ENCODE assay signal across 8 mouse cellular contexts in genomic region chr9:54501453-54502110, GRCm38 (mm10). TPM values are rescaled to one million over a fixed set of nuclear protein-coding genes. Genes with fewer than 3 reads are reported as not detected.
DNase-seq lines count a peak whose midpoint lies in the region; ATAC-seq and TF ChIP-seq lines count a peak whose summit lies in the region.

Gene Dmxl2 (minus strand): TSS chr9:54501626.

- peaks cover 1% of the 10 kb centered on the region for H3K4me1 ChIP-seq in ES-Bruce4 (ENCODE audit: control insufficient read depth, insufficient read depth, low read length)
- H3K4me1 ChIP-seq in forebrain, embryonic 14.5 days (ENCODE audit: control insufficient read depth, insufficient read depth, low read length) = peaks cover 10% of the 10 kb centered on the region
- peaks cover 18% of the 10 kb centered on the region for H3K4me1 ChIP-seq in neural tube, embryonic 14.5 days (ENCODE audit: control insufficient read depth, insufficient read depth, low read length)

- intact Hi-C loops in heart, postnatal 14 days (cut with DNase I) = no loop called here

- DNase-seq in c-Kit-positive CD71-positive TER-119-negative erythroid progenitor cells, embryonic 14.5 days (ENCODE audit: low read depth) = peak; percentile 56
- peak; percentile 96 for DNase-seq in forebrain, embryonic 14.5 days (ENCODE audit: low spot score)
- peak; percentile 94 to 95 for DNase-seq in heart, postnatal 14 days
- DNase-seq in layer of hippocampus, adult 18-20 months (ENCODE audit: low spot score in 2 of 2) = peak; percentile 70 to 88
- DNase-seq in lung, adult 18-20 months = peak; percentile 90 to 94
- DNase-seq in testis, postnatal 14 days (ENCODE audit: low spot score) = peak; percentile 93

- no peak for TF ChIP-seq CTCF in ES-Bruce4 (IDR thresholded peaks at IDR 0.05; ENCODE audit: low read depth, low read length)

- H3K9me3 ChIP-seq in ES-Bruce4 (replicated peaks; ENCODE audit: control insufficient read depth, insufficient read depth, low read length, poor library complexity, severe bottlenecking) = no peaks in the 10 kb centered on the region
- no peaks in the 10 kb centered on the region for H3K9me3 ChIP-seq in forebrain, embryonic 14.5 days (replicated peaks; ENCODE audit: control insufficient read depth, low read length)
- H3K9me3 ChIP-seq in neural tube, embryonic 14.5 days (ENCODE audit: control insufficient read depth, low read length) = no peaks in the 10 kb centered on the region

- H3K4me2 ChIP-seq in forebrain, embryonic 14.5 days (ENCODE audit: low read length) = peak within 1 kb of the TSS; percentile 68
- peak within 1 kb of the TSS; percentile 62 for H3K4me2 ChIP-seq in neural tube, embryonic 14.5 days (ENCODE audit: low read depth, low read length)

- H3K27me3 ChIP-seq in ES-Bruce4 (ENCODE audit: control insufficient read depth, insufficient read depth, low read length, poor library complexity, severe bottlenecking) = no peaks in the 10 kb centered on the region
- no peaks in the 10 kb centered on the region for H3K27me3 ChIP-seq in forebrain, embryonic 14.5 days (replicated peaks; ENCODE audit: control insufficient read depth, insufficient read depth, low read length)
- no peaks in the 10 kb centered on the region for H3K27me3 ChIP-seq in neural tube, embryonic 14.5 days (ENCODE audit: control insufficient read depth, insufficient read depth, low read length)

- no peak for TF ChIP-seq EP300 in ES-Bruce4 (IDR thresholded peaks at IDR 0.05; ENCODE audit: insufficient read depth, low read depth, low read length)

- WGBS in forebrain, embryonic 14.5 days = 0% methylated on average over 85 of the region's 99 CpGs
- WGBS in neural tube, embryonic 14.5 days = under 1% methylated on average over 74 of the region's 99 CpGs

- TF ChIP-seq POLR2A in ES-Bruce4 (IDR thresholded peaks at IDR 0.05; ENCODE audit: insufficient read depth, low read length) = no peak

- no peak within 1 kb of the TSS for H3K27ac ChIP-seq in ES-Bruce4 (ENCODE audit: insufficient read depth, low read length)
- peak within 1 kb of the TSS; percentile 85 for H3K27ac ChIP-seq in forebrain, embryonic 14.5 days (ENCODE audit: low read depth, low read length)
- peak within 1 kb of the TSS; percentile 86 for H3K27ac ChIP-seq in neural tube, embryonic 14.5 days (ENCODE audit: low read depth, low read length)

- H3K4me3 ChIP-seq in ES-Bruce4 (ENCODE audit: low read depth, low read length) = peak within 1 kb of the TSS; percentile 93
- H3K4me3 ChIP-seq in forebrain, embryonic 14.5 days (ENCODE audit: low read depth, low read length) = peak within 1 kb of the TSS; percentile 81
- peak within 1 kb of the TSS; percentile 81 for H3K4me3 ChIP-seq in neural tube, embryonic 14.5 days (ENCODE audit: low read depth, low read length)

- peak within 1 kb of the TSS; percentile 92 for H3K9ac ChIP-seq in ES-Bruce4 (ENCODE audit: low read depth, poor library complexity, severe bottlenecking)
- peak within 1 kb of the TSS; percentile 92 for H3K9ac ChIP-seq in forebrain, embryonic 14.5 days (ENCODE audit: low read length)
- peak within 1 kb of the TSS; percentile 93 for H3K9ac ChIP-seq in neural tube, embryonic 14.5 days (replicated peaks; ENCODE audit: low read depth, low read length)

- peak; percentile 95 for ATAC-seq in forebrain, embryonic 14.5 days
- ATAC-seq in neural tube, embryonic 14.5 days (ENCODE audit: low read depth) = peak; percentile 96

- no peaks in the 10 kb centered on the region for H3K36me3 ChIP-seq in ES-Bruce4 (ENCODE audit: control insufficient read depth, insufficient read depth, low read length, poor library complexity, severe bottlenecking)
- no peaks in the 10 kb centered on the region for H3K36me3 ChIP-seq in forebrain, embryonic 14.5 days (ENCODE audit: control insufficient read depth, insufficient read depth, low read length)
- H3K36me3 ChIP-seq in neural tube, embryonic 14.5 days (ENCODE audit: control insufficient read depth, insufficient read depth, low read length) = no peaks in the 10 kb centered on the region

RNA-seq across cellular contexts. Expression of gene Dmxl2, which starts in this region (rescaled TPM):
- 11.4 and 15.9 TPM in 2 replicates for polyA plus RNA-seq in ES-Bruce4 (2011; ENCODE audit: insufficient read depth, insufficient read length, low read depth, missing spikeins)
- 39.5 and 53.7 TPM in 2 replicates for polyA plus RNA-seq in forebrain, embryonic 14.5 days (2014; fragmentation: Nextera tagmentation; extraction: Ambion mirVana)
- 10 to 100 TPM; 18.3 to 20.2 TPM for total RNA-seq in heart, postnatal 14 days (2021)
- total RNA-seq in layer of hippocampus, adult 18-20 months (2021) = 100 to 1,000 TPM; 192 to 201 TPM
- polyA plus RNA-seq in neural tube, embryonic 14.5 days (2014; fragmentation: Nextera tagmentation; extraction: Ambion mirVana) = 72.6 and 104 TPM in 2 replicates

Comparison
In these comparisons a context has a peak if more than half of its experiments do, and no peak if none do; other contexts are left out.
1. RNA of gene Dmxl2 (total RNA-seq): 192 to 201 TPM in layer of hippocampus, adult 18-20 months; 18.3 to 20.2 TPM in heart, postnatal 14 days; every median in the first group is over 4 times any median in the second.
2. Peak in every context shown above with its lines, with median percentiles within 50 percentile points of each other: H3K4me3 ChIP-seq, H3K9ac ChIP-seq and DNase-seq.